Mouse (Mus musculus) gastrocnemius, postnatal 25 days (tissue): Measurements from ENCODE around the gene Ppil6. TPM values are rescaled to one million over a fixed set of nuclear protein-coding genes. Genes with fewer than 3 reads are reported as not detected.

ENCODE experiments used
- DNase-seq: peaks from one replicate; pipeline ENCODE4 v3.0.0; 2022
- total RNA-seq, 2 experiments: library from RNA; stranded (reverse); gene quantifications; 1 replicate in 1 of 2; 2 replicates in 1 of 2; pipeline ENCODE4 v1.2.3; 2021

Ppil6 gene
- total RNA-seq, 2 experiments from 2014 or later = not detected

- DNase-seq = peak; percentile 84
Measured at GRCm38 (mm10) chr10:41477278-41478181, 12.7 kb upstream of the Ppil6 start.

- DNase-seq = no peak
Measured at GRCm38 (mm10) chr10:41479961-41480360, 10.3 kb upstream of the Ppil6 start.

GRCm38 (mm10) chr10:41480938-41481880 is 9.0 kb upstream of the Ppil6 start:
- no peak for DNase-seq

GRCm38 (mm10) chr10:41482446-41482845 is 7.8 kb upstream of the Ppil6 start:
- DNase-seq = no peak

- no peak for DNase-seq
Measured at GRCm38 (mm10) chr10:41485778-41486177, 4.5 kb upstream of the Ppil6 start.

- DNase-seq = no peak
Measured at GRCm38 (mm10) chr10:41486506-41487170, 3.6 kb upstream of the Ppil6 start.

- DNase-seq = no peak
Measured at GRCm38 (mm10) chr10:41488877-41489276, 1.4 kb upstream of the Ppil6 start.

DNA sequence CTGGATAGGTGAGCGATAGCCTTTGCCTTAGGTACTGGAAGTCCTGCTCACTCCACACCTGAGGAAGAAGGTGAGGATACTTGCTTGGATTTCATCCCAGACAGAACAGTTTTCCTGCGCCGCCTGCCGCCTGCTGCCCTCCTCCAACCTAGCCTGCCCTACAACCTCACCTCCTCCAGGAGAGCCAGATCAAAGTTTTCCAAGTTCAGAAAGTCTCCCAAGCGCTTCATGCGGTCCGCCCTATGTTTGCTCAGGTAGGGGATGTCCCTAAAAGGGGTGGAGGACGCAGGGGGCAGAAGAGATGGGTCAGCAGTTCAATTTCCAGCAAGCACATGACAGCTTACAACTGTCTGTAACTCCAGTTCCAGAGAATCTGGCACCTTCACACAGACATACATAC is 945 bp upstream of the Ppil6 start:
- no peak for DNase-seq

GRCm38 (mm10) chr10:41490518-41490873 is 257 bp downstream of the Ppil6 start:
- no peak for DNase-seq

DNA sequence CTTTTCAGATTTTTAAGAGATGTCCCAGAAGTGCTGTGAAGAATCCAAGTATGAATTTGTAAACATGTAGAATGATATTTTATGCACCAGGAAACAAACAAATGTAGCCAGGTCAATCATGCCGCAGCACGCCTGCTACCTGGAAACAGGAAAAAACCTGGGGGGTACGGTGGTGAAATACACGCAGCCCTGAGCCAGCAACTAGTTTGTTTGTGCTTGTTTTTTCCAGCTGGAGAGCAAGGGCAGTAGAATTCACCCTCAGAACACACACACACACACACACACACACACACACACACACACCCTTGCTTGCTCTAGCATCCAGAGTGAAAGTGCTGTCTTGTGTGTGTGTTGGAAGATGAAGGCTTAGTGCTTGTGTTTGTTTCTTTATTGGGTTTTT is 872 bp downstream of the Ppil6 start:
- DNase-seq = no peak

DNA sequence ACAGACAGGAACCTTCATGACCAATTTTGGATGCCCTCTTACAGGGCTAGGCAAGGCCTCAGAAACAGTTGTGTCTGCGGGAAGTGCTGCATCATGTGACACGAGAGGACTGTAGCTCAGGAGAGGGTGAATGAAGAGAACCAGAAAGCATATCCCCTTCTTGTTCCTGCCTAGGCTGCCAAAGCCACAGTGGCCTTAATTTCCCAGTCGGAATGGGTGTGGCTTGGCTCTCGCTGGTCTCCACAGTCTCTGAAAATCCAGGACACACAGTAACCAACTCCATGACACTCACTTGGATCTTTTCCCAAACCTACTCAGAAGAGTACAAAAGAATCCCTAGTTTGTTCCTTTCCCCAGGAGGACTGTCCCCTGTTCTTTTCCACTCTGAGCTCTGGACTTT is 10.7 kb downstream of the Ppil6 start:
- DNase-seq = peak; percentile 69

GRCm38 (mm10) chr10:41504996-41505395 is 14.8 kb downstream of the Ppil6 start:
- no peak for DNase-seq

- peak; percentile 48 for DNase-seq
Measured at GRCm38 (mm10) chr10:41505446-41505845, 15.2 kb downstream of the Ppil6 start.

- DNase-seq = no peak
Measured at GRCm38 (mm10) chr10:41509160-41509559, 18.9 kb downstream of the Ppil6 start.

DNA sequence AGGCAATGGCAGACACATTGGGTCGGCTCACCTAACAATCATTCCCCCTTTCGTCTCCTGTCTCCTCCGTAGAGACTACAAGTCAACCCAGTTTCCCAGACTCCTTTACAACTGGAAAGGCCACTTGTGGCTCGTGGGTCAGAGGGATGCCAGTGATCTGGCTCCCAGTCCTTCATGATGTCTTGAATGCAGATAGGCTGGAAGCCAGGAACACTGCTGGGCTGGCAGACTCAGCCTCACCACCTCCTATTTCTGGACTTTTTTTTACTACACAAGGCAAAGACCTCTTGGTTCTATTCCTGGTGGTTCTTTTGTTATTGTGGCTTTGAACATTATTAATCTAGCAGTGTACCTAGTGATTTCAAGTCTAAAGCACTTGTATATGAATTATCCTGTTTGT is 24.1 kb downstream of the Ppil6 start:
- no peak for DNase-seq

GRCm38 (mm10) chr10:41514921-41515320 is 24.7 kb downstream of the Ppil6 start:
- DNase-seq = no peak

DNA sequence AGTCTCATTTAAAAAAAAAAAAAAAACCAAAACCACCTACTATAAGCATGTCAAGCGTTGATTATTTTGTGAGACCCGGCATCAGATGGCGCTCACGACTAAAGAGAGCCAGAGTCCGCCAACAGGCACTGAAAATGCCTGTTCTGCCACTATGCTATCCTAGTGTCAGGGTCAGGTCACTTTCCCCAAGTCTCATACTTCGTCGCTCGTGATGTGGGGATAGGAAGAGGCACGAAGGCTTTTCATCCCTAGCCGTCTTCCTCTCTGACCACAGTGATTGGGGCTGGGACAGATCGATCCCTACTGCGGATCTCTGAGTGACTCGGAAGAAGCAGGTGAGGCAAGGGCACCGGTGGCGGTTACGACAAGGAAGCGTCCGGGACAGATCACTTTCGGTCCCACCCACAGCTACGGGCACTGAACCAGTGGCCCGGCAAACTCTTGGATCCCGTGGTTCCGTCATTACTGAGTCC is 28.3 kb downstream of the Ppil6 start:
- DNase-seq = peak; percentile 77

GRCm38 (mm10) chr10:41518981-41519618 is 28.9 kb downstream of the Ppil6 start, which contains the start of gene Cd164:
TSS of gene Cd164 (plus strand) at chr10:41519414.
- peak; percentile 90 for DNase-seq

- DNase-seq = no peak
Measured at GRCm38 (mm10) chr10:41519640-41520409, 29.6 kb downstream of the Ppil6 start.

- no peak for DNase-seq
Measured at GRCm38 (mm10) chr10:41520410-41520673, 30.1 kb downstream of the Ppil6 start.

DNA sequence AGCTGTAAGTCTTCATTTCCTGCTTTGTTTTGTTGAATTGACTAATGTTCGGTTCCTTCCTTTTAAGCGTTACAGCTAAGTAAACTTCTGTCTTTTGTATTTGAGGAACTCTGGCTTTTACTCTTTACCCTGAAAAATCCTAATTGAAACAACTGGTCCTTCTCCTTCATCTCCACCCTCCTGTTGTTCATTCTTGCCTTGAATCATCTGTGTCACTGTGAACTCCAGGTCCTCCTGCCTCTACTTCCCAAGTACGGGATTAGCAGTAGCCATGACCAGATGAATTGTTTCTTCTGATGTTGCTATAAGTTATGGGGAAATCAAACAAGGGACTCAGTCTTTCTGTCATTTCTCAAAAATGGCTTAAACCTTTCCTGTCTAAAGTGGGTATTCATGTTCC is 33.1 kb downstream of the Ppil6 start:
- no peak for DNase-seq
